Mouse (Mus musculus) heart, embryonic 12.5 days (tissue): Measurements from ENCODE around the gene Nphp3. TPM values are rescaled to one million over a fixed set of nuclear protein-coding genes. Genes with fewer than 3 reads are reported as not detected.

Experiments used
- polyA plus RNA-seq: library from polyadenylated mRNA; unstranded; fragments of >200 nt; fragmentation: Nextera tagmentation; extraction: Ambion mirVana; gene quantifications from 2 replicates; pipeline ENCODE4 v1.2.1, GENCODE M21; 2016

Gene Nphp3
- polyA plus RNA-seq, 1 experiment from 2014 or later: 6.8 TPM

Other genes starting within 250 kb of the Nphp3 start
- 97.5 and 105 TPM in 2 replicates for gene Tmem108, start 240.7 kb upstream of the Nphp3 start, polyA plus RNA-seq
- not detected in 2 replicates for gene Gm28305, start 38.1 kb downstream of the Nphp3 start, polyA plus RNA-seq
- gene Uba5, start 60.6 kb downstream of the Nphp3 start, polyA plus RNA-seq: 43.6 and 44.5 TPM in 2 replicates
- 10.1 and 10.4 TPM in 2 replicates for gene Acad11, start 60.8 kb downstream of the Nphp3 start, polyA plus RNA-seq
- gene Ackr4, start 124.4 kb downstream of the Nphp3 start, polyA plus RNA-seq: 1.2 and 1.3 TPM in 2 replicates